Mouse (Mus musculus): ENCODE measurements around the gene Fnbp1. TPM values are rescaled to one million over a fixed set of nuclear protein-coding genes. Genes with fewer than 3 reads are reported as not detected.
"Not testable (repeated sequence)": the region's sequence is repeated elsewhere in the genome, so short reads cannot be mapped to it uniquely, and the experiment has no call there.

Gene Fnbp1
- 17.6 and 18.7 TPM in 2 replicates for polyA plus RNA-seq (2015; fragmentation: Nextera tagmentation; extraction: Ambion mirVana)

DNA sequence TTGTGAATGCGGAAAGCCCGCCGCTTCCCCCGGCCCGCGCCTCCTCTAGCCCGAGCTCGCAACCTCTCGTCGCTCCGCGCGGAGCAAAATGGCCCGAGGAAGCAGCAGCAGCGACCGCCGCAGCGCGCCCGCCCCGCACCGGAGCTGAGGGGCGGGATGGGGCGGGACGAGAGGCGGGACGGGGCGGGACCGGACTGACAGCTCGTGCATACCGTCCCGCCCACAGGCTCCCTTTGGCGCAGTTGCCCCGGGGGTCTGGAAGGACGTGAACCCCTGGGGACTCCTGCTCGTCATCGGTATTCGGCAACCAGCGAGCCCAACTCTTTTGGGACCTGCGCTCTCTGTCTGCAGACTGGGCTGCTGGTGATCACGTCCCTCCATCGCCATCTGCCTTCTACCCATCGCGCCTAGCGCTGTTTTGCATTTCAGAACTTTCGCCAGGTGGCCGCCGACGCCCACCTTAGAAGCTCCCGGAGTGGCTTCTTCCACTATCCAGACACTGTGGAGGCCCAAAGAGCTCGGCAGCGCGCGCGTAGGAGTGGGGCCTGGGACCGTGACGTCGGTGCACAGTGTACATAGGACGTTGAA lies at the start of gene Fnbp1:
Fnbp1 (minus strand) TSS at position 142 of the 588 bp plus-strand sequence.
- WGBS = under 1% methylated on average over 59 of the region's 59 CpGs
- no peaks in the 10 kb centered on the region for H3K27me3 ChIP-seq (replicated peaks)
- peaks cover 23% of the 10 kb centered on the region for H3K36me3 ChIP-seq
- peak within 1 kb of the TSS; percentile 94 for H3K4me3 ChIP-seq
- ATAC-seq (ENCODE audit: extremely low read depth, insufficient number of reproducible peaks, low FRiP score, low TSS enrichment) = peak; percentile 70
- peak within 1 kb of the TSS; percentile 89 for H3K27ac ChIP-seq (replicated peaks)
- no peaks in the 10 kb centered on the region for H3K9me3 ChIP-seq
- peak within 1 kb of the TSS; percentile 94 for H3K9ac ChIP-seq
- peaks cover 51% of the 10 kb centered on the region for H3K4me1 ChIP-seq
- peak within 1 kb of the TSS; percentile 95 for H3K4me2 ChIP-seq

DNA sequence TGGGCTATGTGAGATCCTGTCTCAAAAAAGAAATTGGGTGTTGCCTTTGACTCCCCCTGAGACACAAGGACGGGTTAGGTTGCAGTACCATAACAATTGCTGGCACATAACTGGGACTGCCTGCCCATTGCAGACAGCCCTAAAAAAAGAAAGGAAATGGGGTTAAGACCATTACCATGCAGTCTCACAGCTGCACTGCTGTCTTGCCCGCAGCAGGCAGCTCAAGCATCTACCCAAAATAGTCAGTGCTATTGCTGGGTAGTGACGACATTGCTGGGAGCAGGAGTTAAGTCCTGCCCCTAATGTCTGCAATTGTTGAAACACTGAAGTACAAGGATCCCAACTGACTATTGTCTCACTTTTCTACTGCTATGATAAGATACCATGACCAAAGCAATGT lies 47.8 kb upstream of the Fnbp1 start:
- H3K9ac ChIP-seq = no peak overlapping the region
- 58% methylated on average over 3 of the region's 3 CpGs for WGBS
- peaks cover 93% of the 10 kb centered on the region for H3K36me3 ChIP-seq
- peaks cover 33% of the 10 kb centered on the region for H3K4me1 ChIP-seq
- no peak overlapping the region for H3K4me3 ChIP-seq
- peak overlapping the region; percentile 96 for H3K27ac ChIP-seq (replicated peaks)
- H3K9me3 ChIP-seq = no peaks in the 10 kb centered on the region
- H3K27me3 ChIP-seq (replicated peaks) = no peaks in the 10 kb centered on the region
- no peak overlapping the region for H3K4me2 ChIP-seq
- ATAC-seq (ENCODE audit: extremely low read depth, insufficient number of reproducible peaks, low FRiP score, low TSS enrichment) = no peak

DNA sequence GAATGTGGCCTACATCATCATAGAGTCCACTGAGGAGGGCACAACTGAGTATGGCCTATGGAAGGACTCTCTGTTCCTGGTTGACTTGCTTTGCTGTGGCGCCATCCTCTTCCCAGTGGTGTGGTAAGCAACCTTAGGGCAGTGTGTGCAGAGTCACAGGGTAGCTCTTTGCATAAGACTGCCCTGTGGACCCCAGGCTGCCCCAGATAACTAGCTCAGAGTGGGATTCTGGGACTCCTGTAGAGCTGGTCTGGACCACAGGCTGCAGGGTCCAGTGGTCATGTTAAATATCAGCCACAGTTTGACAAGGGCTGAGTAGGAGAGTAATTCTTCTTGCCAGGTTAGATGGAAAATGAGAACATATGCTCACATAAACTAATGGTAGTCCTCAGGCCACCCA lies 46.9 kb upstream of the Fnbp1 start:
- WGBS = 92% methylated on average over 1 of the region's 1 CpGs
- H3K4me2 ChIP-seq = no peak overlapping the region
- H3K4me3 ChIP-seq = no peak overlapping the region
- no peak overlapping the region for H3K9ac ChIP-seq
- no peak overlapping the region for H3K27ac ChIP-seq (replicated peaks)
- ATAC-seq (ENCODE audit: extremely low read depth, insufficient number of reproducible peaks, low FRiP score, low TSS enrichment) = no peak
- H3K36me3 ChIP-seq = peaks cover 95% of the 10 kb centered on the region
- no peaks in the 10 kb centered on the region for H3K27me3 ChIP-seq (replicated peaks)
- H3K9me3 ChIP-seq = no peaks in the 10 kb centered on the region
- H3K4me1 ChIP-seq = peaks cover 31% of the 10 kb centered on the region

DNA sequence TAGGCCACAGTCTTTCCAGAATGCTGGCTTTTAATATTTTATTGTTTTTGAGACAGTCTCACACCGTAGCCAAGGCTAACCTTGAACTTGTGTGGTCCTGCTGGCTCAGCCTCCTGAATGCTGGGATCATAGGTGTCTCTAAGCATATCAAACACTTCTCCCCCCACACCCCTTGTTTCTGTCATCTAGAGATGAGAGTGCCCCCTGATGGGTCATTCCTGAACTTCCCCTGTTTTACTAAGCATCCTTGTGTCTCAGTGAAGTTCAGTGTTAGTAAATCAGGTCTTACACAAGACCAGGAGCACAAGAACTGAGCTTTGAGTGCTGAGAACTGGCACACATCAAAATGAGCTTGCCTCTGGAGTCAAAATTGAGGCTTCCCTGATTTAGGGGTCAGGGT lies 42.0 kb upstream of the Fnbp1 start:
- H3K9ac ChIP-seq = no peak overlapping the region
- no peak for ATAC-seq (ENCODE audit: extremely low read depth, insufficient number of reproducible peaks, low FRiP score, low TSS enrichment)
- no peak overlapping the region for H3K4me2 ChIP-seq
- H3K27ac ChIP-seq (replicated peaks) = no peak overlapping the region
- WGBS = 91% methylated on average over 1 of the region's 1 CpGs
- H3K27me3 ChIP-seq (replicated peaks) = no peaks in the 10 kb centered on the region
- H3K9me3 ChIP-seq = no peaks in the 10 kb centered on the region
- H3K36me3 ChIP-seq = peaks cover 92% of the 10 kb centered on the region
- no peak overlapping the region for H3K4me3 ChIP-seq
- H3K4me1 ChIP-seq = peaks cover 25% of the 10 kb centered on the region

DNA sequence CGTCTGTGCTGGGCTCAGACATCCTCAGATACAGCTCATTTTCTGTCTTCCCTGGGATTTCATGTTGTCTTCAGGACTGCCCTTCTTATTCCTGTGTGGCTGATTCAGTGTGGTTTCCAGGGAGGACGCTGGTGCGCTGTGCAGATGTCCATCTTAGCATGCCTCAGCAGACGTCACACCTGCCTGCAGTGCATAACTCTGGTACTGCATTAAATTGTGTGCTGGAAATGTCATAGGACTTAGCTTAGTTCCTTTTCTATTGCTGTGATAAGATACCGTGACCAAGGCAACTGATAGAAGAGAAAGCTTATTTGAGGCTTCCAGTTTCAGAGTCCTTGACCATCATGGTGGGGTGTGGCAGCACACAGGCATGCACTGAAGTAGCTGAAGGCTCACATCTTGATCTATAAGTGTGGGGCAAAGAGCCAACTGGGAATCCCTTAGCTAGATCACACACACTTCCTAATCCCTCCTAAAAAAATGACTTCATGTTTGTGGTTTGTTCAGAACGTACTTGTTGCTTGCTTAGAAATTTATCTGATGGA lies 41.0 kb upstream of the Fnbp1 start:
- peaks cover 25% of the 10 kb centered on the region for H3K4me1 ChIP-seq
- 80% methylated on average over 6 of the region's 6 CpGs for WGBS
- no peaks in the 10 kb centered on the region for H3K9me3 ChIP-seq
- no peak overlapping the region for H3K4me3 ChIP-seq
- peaks cover 93% of the 10 kb centered on the region for H3K36me3 ChIP-seq
- H3K9ac ChIP-seq = no peak overlapping the region
- H3K27ac ChIP-seq (replicated peaks) = no peak overlapping the region
- H3K27me3 ChIP-seq (replicated peaks) = no peaks in the 10 kb centered on the region
- no peak overlapping the region for H3K4me2 ChIP-seq
- ATAC-seq (ENCODE audit: extremely low read depth, insufficient number of reproducible peaks, low FRiP score, low TSS enrichment) = no peak

DNA sequence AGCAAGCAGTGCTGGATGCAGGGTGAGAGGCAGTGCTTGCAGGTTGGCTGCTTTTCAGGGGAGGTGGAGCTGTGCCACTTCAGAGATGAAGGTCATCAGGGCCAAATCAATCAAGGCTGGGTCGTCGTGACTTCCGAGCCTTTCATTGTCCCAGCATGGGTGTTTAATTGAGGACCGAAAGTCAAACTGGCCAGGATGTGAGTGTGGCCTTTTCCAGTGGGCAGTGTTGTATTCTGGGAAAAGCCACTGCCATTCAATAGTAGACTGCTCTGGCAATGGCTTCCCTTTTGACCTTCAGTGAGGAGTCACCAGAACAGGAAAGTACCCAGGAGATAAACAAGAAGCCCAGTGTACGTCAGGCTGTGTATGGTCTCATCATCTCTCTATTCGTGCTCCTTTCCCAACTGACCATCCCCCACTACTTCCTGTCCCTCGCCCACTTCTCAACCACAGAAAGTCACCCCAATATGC lies 38.3 kb upstream of the Fnbp1 start:
- H3K4me3 ChIP-seq = no peak overlapping the region
- ATAC-seq (ENCODE audit: extremely low read depth, insufficient number of reproducible peaks, low FRiP score, low TSS enrichment) = no peak
- H3K27ac ChIP-seq (replicated peaks) = no peak overlapping the region; the same call in 1 of the 2 replicates
- H3K4me1 ChIP-seq = peaks cover 21% of the 10 kb centered on the region
- H3K27me3 ChIP-seq (replicated peaks) = no peaks in the 10 kb centered on the region
- H3K9ac ChIP-seq = no peak overlapping the region
- 0 out of 2 replicates have a peak, but pooled peaks cover 3% of the 10 kb centered on the region for H3K9me3 ChIP-seq
- H3K36me3 ChIP-seq = peaks cover 94% of the 10 kb centered on the region
- WGBS = 57% methylated on average over 7 of the region's 7 CpGs
- H3K4me2 ChIP-seq = no peak overlapping the region

DNA sequence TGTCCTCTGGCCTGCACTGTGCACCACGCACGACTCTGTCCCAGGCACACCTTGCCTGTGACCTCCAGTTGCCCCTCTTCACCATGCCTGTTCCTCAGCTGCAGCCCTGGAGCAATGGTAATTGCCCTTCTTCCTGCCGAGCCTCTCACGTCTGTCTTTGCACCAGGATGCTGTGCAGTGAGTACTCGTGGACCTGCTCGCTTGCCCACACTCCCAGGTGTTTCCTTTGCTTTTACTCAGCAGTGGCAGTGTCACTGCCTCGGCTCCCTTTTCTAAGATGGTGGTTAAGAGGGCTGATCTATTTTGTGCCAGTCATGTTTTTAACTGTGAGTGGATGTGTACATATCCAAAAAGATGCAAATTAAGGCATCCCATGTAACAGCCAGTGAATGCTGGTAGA lies 37.7 kb upstream of the Fnbp1 start:
- Histone ChIP-seq H3K9me3 (0 out of 2 replicates have a peak, but pooled peaks cover 3% of the 10 kb centered on the region), H3K27me3 (replicated peaks) (no peaks in the 10 kb centered on the region), H3K36me3 (peaks cover 94% of the 10 kb centered on the region), H3K27ac (replicated peaks) (no peak overlapping the region), H3K9ac (no peak overlapping the region), H3K4me2 (no peak overlapping the region), H3K4me3 (no peak overlapping the region), H3K4me1 (peaks cover 21% of the 10 kb centered on the region)
- 75% methylated on average over 7 of the region's 7 CpGs for WGBS
- no peak for ATAC-seq (ENCODE audit: extremely low read depth, insufficient number of reproducible peaks, low FRiP score, low TSS enrichment)

DNA sequence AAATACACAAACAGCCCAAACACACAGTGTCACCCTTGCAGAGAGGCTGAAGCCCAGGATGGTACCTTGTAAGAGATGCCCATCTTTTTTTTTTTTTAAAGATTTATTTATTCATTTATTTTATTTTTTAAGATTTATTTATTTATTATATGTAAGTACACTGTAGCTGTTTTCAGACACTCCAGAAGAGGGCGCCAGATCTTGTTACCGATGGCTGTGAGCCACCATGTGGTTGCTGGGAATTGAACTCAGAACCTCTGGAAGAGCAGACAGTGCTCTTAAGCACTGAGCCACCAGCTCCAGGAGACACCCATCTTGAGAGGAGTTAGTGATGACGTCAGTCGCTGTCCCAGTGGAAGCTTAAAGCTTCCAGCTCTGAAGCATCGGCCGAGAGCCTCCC lies 36.8 kb upstream of the Fnbp1 start:
- not testable (repeated sequence) for H3K9me3 ChIP-seq; ATAC-seq (ENCODE audit: extremely low read depth, insufficient number of reproducible peaks, low FRiP score, low TSS enrichment); H3K27ac ChIP-seq (replicated peaks); H3K27me3 ChIP-seq (replicated peaks); H3K9ac ChIP-seq; H3K4me3 ChIP-seq; H3K4me2 ChIP-seq
- 82% methylated on average over 6 of the region's 6 CpGs for WGBS
- Histone ChIP-seq H3K4me1 (peaks cover 21% of the 10 kb centered on the region), H3K36me3 (peaks cover 94% of the 10 kb centered on the region)

DNA sequence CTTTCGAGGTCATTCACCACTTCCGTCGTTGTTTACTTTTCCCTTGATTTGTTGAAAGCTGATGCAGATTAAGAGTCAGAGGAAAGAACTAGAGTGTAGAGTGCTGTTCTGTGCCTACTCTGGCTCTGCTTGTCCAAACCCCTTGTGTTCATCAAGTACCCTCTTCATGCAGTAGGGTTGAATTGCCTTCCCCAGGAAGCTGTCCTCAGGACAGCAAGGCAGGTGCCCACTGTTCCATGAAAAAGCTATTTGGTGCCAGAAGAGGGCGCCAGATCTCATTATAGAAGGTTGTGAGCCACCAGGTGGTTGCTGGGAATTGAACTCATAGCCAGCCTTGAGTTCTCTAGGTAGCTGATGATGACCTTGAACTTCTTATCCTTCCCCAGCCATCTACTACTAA lies 31.5 kb upstream of the Fnbp1 start:
- Histone ChIP-seq H3K9me3 (0 out of 2 replicates have a peak, but pooled peaks cover 3% of the 10 kb centered on the region), H3K9ac (no peak overlapping the region), H3K4me3 (no peak overlapping the region), H3K27ac (replicated peaks) (no peak overlapping the region), H3K4me2 (no peak overlapping the region), H3K27me3 (replicated peaks) (no peaks in the 10 kb centered on the region), H3K36me3 (peaks cover 100% of the 10 kb centered on the region), H3K4me1 (peaks cover 10% of the 10 kb centered on the region)
- 65% methylated on average over 4 of the region's 4 CpGs for WGBS
- ATAC-seq (ENCODE audit: extremely low read depth, insufficient number of reproducible peaks, low FRiP score, low TSS enrichment) = no peak

DNA sequence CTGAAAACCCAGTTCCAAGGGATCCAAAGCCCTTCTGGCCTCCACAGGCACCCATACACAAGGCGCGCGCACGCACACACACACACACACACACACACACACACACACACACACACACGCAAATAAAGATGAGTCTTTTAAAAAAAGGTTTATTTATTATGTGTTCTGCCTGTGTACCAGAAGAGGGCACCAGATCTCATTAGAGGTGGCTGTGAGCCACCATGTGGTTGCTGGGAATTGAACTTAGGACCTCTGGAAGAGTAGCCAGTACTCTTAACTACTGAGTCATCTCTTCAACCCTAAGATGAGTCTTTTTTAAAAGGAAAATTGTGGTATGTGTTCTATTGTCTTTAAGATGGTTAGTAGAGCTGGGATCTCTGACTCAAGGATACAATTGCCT lies 30.7 kb upstream of the Fnbp1 start:
- ATAC-seq (ENCODE audit: extremely low read depth, insufficient number of reproducible peaks, low FRiP score, low TSS enrichment) = no peak
- Histone ChIP-seq H3K4me2 (no peak overlapping the region), H3K4me3 (no peak overlapping the region), H3K9ac (no peak overlapping the region), H3K4me1 (peaks cover 10% of the 10 kb centered on the region), H3K36me3 (peaks cover 100% of the 10 kb centered on the region), H3K27ac (replicated peaks) (peak overlapping the region; percentile 77), H3K27me3 (replicated peaks) (no peaks in the 10 kb centered on the region), H3K9me3 (0 out of 2 replicates have a peak, but pooled peaks cover 3% of the 10 kb centered on the region)
- 90% methylated on average over 5 of the region's 5 CpGs for WGBS

DNA sequence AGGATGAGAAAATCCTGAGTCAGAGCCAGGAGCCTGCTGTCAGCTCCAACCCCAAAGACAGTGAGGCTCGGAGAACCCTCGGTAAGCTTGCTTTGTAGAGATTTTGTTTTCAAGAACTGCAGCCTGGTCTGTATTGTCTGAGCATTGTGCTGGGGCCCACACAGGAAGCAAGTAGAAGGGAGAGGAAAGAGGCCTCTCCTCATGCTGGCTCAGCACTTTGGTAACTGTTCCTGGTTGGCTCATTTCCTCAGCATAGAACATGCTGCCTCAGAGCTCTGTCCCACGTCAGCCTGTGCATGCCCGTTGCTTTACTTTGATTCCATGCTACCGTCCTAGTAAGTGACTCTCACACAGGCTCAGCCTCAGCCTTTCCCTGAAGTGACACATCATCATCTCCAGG lies 30.2 kb upstream of the Fnbp1 start:
- H3K4me2 ChIP-seq = no peak overlapping the region
- H3K4me1 ChIP-seq = peaks cover 10% of the 10 kb centered on the region
- H3K9ac ChIP-seq = peak overlapping the region; percentile 37; the same call in 1 of the 2 replicates
- no peak overlapping the region for H3K4me3 ChIP-seq
- H3K9me3 ChIP-seq = 0 out of 2 replicates have a peak, but pooled peaks cover 3% of the 10 kb centered on the region
- 73% methylated on average over 5 of the region's 5 CpGs for WGBS
- H3K36me3 ChIP-seq = peaks cover 100% of the 10 kb centered on the region
- no peaks in the 10 kb centered on the region for H3K27me3 ChIP-seq (replicated peaks)
- H3K27ac ChIP-seq (replicated peaks) = peak overlapping the region; percentile 77
- ATAC-seq (ENCODE audit: extremely low read depth, insufficient number of reproducible peaks, low FRiP score, low TSS enrichment) = no peak

DNA sequence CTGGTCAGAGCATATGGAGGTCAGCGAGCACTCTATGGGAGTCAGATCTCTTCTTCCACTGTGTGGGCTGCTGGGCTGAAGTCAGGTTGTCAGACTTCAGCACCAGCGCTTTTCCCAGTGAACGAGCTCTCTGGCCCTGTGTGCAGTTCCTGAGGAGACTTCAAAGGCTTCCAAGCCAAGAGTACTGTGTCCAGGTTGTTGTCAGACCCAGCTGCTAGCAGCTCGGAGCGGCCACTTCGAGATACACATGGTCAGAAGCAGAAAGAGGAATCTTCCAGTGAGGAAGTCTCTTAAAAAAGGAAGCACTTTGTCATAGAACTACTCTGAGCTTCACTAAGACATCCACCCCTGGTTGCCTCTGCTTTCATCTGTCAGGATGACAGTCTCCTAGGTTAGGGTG lies 28.4 kb upstream of the Fnbp1 start:
- H3K27me3 ChIP-seq (replicated peaks) = no peaks in the 10 kb centered on the region
- H3K4me1 ChIP-seq = peaks cover 27% of the 10 kb centered on the region
- no peak for ATAC-seq (ENCODE audit: extremely low read depth, insufficient number of reproducible peaks, low FRiP score, low TSS enrichment)
- H3K9me3 ChIP-seq = no peaks in the 10 kb centered on the region
- no peak overlapping the region for H3K4me2 ChIP-seq
- H3K27ac ChIP-seq (replicated peaks) = peak overlapping the region; percentile 77; the same call in 1 of the 2 replicates
- no peak overlapping the region for H3K4me3 ChIP-seq
- H3K9ac ChIP-seq = no peak overlapping the region
- peaks cover 88% of the 10 kb centered on the region for H3K36me3 ChIP-seq
- WGBS = 86% methylated on average over 6 of the region's 6 CpGs

Measured in heart, embryonic 13.5 days (tissue).